Mouse (Mus musculus) kidney, postnatal 0 days (tissue): ENCODE data around the gene Ppp3ca. TPM values are rescaled to one million over a fixed set of nuclear protein-coding genes. Genes with fewer than 3 reads are reported as not detected.

ENCODE experiments used
- ATAC-seq: fragments of 200-750 bp; cut with Nextera tagmentation; replicated peaks from 2 replicates; pipeline ENCODE4 v1.8.0; 2017; ENCODE audit warnings: low read depth, moderate number of reproducible peaks, moderate TSS enrichment, moderate library complexity; ENCODE audit not compliant: low FRiP score
- DNase-seq: peaks from one replicate; pipeline ENCODE4 v3.0.0-alpha.2; 2016; ENCODE audit warnings: low spot score
- H3K27ac ChIP-seq: fragments of 300-500 bp; sonication (generic); 2 replicates; pipeline ENCODE4 v1.5.1; 2014; ENCODE audit warnings: mild to moderate bottlenecking
- H3K27me3 ChIP-seq: fragments of 300-500 bp; sonication (generic); 2 replicates; pipeline ENCODE4 v1.6.1; 2014; ENCODE audit warnings: low read length, mixed read lengths; ENCODE audit not compliant: insufficient read depth
- H3K36me3 ChIP-seq: fragments of 300-500 bp; sonication (generic); 2 replicates; pipeline ENCODE4 v1.6.1; 2014; ENCODE audit warnings: low read length, mixed read lengths; ENCODE audit not compliant: insufficient read depth
- H3K4me1 ChIP-seq: fragments of 300-500 bp; sonication (generic); replicated peaks from 2 replicates; pipeline ENCODE4 v1.6.1; 2014; ENCODE audit warnings: antibody characterized with exemption, low read length, mixed read lengths; ENCODE audit not compliant: insufficient read depth
- H3K4me2 ChIP-seq: fragments of 300-500 bp; sonication (generic); 2 replicates; pipeline ENCODE4 v1.6.1; 2014; ENCODE audit warnings: mild to moderate bottlenecking, low read length, moderate library complexity, mixed read lengths
- H3K4me3 ChIP-seq: fragments of 300-500 bp; sonication (generic); replicated peaks from 2 replicates; pipeline ENCODE4 v1.5.1; 2014; ENCODE audit warnings: low read depth, low read length
- H3K9ac ChIP-seq: fragments of 300-500 bp; sonication (generic); 2 replicates; pipeline ENCODE4 v1.6.1; 2014; ENCODE audit warnings: low read depth, low read length
- H3K9me3 ChIP-seq: fragments of 300-500 bp; sonication (generic); replicated peaks from 2 replicates; pipeline ENCODE4 v1.6.1; 2016; ENCODE audit warnings: low read length, inconsistent platforms, mixed read lengths
- CTCF ChIP-seq: IDR thresholded peaks from 2 replicates; pipeline ENCODE4 v1.5.1; 2016; ENCODE audit warnings: antibody characterized with exemption, low read depth, mild to moderate bottlenecking, moderate library complexity
- WGBS: fragments of 180-500 bp; shearing (Covaris S2); extraction: QIAGEN DNeasy Blood & Tissue Kit; methylation state at CpG from one replicate; pipeline ENCODE4 v1.1.7; 2014; 5-methylcytosine and 5-hydroxymethylcytosine counted together
- polyA plus RNA-seq: library from polyadenylated mRNA; unstranded; fragments of >200 nt; fragmentation: Nextera tagmentation; extraction: Ambion mirVana; gene quantifications from 2 replicates; pipeline ENCODE4 v1.2.1, GENCODE M21; 2015

The Ppp3ca gene
- polyA plus RNA-seq, 1 experiment from 2014 or later = 66.1 TPM

DNA sequence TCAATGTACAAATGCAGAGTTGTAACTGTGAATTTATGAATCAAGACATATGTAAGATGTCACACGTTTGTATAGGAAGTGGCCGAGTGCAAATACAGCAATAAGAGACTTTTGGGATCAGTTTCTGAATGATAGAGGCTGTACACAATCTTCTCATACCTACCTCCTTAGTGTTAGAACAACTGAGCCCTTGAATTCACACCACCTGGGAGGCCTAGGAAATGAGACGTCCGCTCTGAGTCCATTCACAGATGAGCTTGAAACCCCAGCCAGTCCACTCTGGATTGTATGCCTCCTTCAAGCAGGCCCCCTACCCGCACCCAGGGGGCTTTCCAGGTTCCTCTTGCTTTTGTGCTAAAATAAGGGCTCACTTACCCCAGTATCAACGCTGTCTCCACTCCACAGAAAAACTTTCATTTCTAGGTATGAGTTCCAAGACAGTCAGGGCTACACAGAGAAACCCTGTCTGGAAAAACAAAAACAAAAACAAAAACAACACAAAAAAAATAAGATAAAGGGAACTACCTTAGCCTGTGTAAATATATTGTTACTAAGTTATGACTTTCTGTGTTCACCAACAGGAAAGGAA is 10.1 kb downstream of the Ppp3ca start:
- Histone ChIP-seq H3K9me3 (no peaks in the 10 kb centered on the region), H3K36me3 (0 out of 2 replicates have a peak, but pooled peaks cover 3% of the 10 kb centered on the region), H3K9ac (no peak overlapping the region), H3K4me1 (no peaks in the 10 kb centered on the region), H3K27me3 (no peaks in the 10 kb centered on the region), H3K4me3 (no peak overlapping the region), H3K27ac (no peak overlapping the region), H3K4me2 (no peak overlapping the region)
- WGBS = 63% methylated on average over 6 of the region's 6 CpGs
- no peak for TF ChIP-seq CTCF
- no peak for DNase-seq
- no peak for ATAC-seq

DNA sequence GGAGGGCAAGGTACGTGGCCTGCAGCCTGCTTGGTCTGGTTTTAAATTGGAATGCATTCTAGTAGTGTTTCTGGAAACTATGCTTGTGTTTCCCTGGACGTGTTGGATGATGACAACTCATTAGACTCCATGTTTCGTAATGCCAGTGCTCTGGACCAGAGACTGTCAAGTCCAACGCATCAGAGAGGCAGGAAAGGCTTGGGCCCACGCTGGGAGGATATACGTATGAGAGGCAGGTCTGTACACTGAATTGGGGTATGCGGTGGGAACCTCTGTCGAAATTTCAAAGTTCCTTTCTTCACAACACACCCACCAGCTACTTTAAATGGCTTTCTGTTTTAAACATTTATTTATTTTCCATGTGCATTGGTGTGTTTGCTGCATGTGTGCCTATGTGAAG is 12.3 kb downstream of the Ppp3ca start:
- TF ChIP-seq CTCF = no peak
- DNase-seq = no peak
- no peaks in the 10 kb centered on the region for H3K27me3 ChIP-seq
- no peaks in the 10 kb centered on the region for H3K4me1 ChIP-seq
- H3K4me2 ChIP-seq = no peak overlapping the region
- no peak overlapping the region for H3K4me3 ChIP-seq
- ATAC-seq = no peak
- H3K27ac ChIP-seq = no peak overlapping the region
- no peaks in the 10 kb centered on the region for H3K9me3 ChIP-seq
- H3K36me3 ChIP-seq = 0 out of 2 replicates have a peak, but pooled peaks cover 3% of the 10 kb centered on the region
- WGBS = 91% methylated on average over 8 of the region's 8 CpGs
- H3K9ac ChIP-seq = no peak overlapping the region

DNA sequence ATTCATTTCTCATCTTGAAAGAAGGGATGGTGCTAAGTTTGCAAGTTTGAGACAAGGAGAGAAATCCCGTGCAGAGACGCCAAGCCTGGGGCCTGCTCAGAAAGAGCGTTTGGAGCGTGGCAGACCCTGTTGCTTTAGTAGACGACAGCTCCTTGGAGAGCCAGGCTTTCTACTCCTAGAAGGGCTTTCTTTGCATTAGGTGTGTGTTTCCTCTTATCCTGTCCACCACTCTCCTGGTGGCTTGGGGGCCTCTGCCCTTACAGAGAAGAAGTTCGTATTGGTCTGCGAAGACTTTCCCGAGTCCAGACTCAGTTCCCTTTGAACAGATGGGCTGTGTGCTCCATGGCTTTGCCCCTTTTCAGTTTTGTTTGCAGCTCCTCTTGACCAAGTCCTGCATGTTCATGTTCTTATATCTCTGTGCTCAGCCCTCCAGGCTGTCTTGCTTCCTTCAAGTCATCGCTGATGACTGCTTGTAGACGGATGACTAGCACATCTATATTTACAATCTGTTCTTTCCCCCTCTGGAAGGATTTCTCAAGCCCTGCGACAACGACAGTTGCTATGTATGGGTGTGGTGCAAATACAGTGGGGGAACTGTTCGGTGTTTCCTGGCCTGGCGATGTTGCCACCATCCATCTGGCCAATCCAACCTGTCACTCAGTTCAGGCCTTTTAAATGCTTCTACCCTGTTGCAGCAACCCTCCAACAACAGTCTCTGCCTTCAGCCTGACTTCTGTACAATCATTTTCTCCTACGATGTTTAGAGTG is 14.5 kb downstream of the Ppp3ca start:
- no peak for TF ChIP-seq CTCF
- ATAC-seq (no peak), DNase-seq (no peak)
- 78% methylated on average over 15 of the region's 15 CpGs for WGBS
- Histone ChIP-seq H3K4me3 (no peak overlapping the region), H3K9me3 (no peaks in the 10 kb centered on the region), H3K4me2 (no peak overlapping the region), H3K36me3 (0 out of 2 replicates have a peak, but pooled peaks cover 3% of the 10 kb centered on the region), H3K4me1 (no peaks in the 10 kb centered on the region), H3K27ac (no peak overlapping the region), H3K9ac (no peak overlapping the region), H3K27me3 (no peaks in the 10 kb centered on the region)

DNA sequence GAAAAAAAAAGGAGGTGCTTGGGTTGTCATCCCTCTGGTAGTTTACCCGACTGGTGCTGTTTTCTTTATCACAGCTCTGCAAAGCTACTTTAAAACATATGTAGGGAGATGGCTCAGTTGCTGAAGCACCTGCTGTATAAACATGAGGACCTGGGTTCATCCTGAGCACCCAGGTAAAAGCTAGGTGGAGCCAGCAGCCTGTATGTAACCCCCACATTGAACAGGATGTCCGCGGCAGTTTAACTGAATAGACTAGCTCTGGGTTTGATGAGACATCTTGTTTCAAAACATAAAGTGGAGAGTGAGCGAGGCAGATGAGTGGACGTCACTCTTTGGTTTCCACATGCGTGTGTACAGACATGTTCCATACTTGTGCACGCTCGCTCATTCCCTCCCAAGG is 16.5 kb downstream of the Ppp3ca start:
- DNase-seq (no peak), ATAC-seq (no peak)
- Histone ChIP-seq H3K27ac (no peak overlapping the region), H3K4me3 (no peak overlapping the region), H3K4me2 (no peak overlapping the region), H3K36me3 (0 out of 2 replicates have a peak, but pooled peaks cover 3% of the 10 kb centered on the region), H3K27me3 (no peaks in the 10 kb centered on the region), H3K9me3 (no peaks in the 10 kb centered on the region), H3K9ac (no peak overlapping the region), H3K4me1 (no peaks in the 10 kb centered on the region)
- no peak for TF ChIP-seq CTCF
- WGBS = 94% methylated on average over 8 of the region's 8 CpGs

DNA sequence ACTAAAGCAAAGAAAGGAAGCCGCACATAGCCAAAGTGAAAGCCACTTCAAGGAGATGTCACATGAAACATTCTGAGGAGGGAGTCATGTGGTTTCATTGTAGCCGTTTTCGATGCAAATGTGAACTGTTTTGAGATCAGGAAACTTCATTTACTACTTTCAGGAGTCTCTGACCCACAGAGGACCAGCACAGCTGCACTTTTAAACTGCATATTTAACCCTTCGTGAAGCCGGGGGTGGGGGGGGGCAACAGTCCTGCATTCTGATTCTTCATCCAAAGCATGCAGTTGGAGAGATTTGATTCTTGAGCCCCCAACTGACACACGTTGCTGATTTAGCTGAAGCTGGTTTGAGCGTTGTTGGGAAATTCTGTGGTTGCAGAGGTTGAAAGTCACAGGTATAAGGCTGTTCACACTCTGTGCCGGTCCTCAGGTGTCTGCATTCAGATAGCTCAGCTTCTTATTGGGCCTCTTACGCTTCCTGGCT is 18.2 kb downstream of the Ppp3ca start:
- no peak for TF ChIP-seq CTCF
- H3K9me3 ChIP-seq = no peaks in the 10 kb centered on the region
- no peak overlapping the region for H3K4me2 ChIP-seq
- 71% methylated on average over 9 of the region's 9 CpGs for WGBS
- no peaks in the 10 kb centered on the region for H3K27me3 ChIP-seq
- H3K36me3 ChIP-seq = no peaks in the 10 kb centered on the region
- no peaks in the 10 kb centered on the region for H3K4me1 ChIP-seq
- ATAC-seq (no peak), DNase-seq (no peak)
- H3K4me3 ChIP-seq = no peak overlapping the region
- H3K27ac ChIP-seq = no peak overlapping the region
- H3K9ac ChIP-seq = no peak overlapping the region

DNA sequence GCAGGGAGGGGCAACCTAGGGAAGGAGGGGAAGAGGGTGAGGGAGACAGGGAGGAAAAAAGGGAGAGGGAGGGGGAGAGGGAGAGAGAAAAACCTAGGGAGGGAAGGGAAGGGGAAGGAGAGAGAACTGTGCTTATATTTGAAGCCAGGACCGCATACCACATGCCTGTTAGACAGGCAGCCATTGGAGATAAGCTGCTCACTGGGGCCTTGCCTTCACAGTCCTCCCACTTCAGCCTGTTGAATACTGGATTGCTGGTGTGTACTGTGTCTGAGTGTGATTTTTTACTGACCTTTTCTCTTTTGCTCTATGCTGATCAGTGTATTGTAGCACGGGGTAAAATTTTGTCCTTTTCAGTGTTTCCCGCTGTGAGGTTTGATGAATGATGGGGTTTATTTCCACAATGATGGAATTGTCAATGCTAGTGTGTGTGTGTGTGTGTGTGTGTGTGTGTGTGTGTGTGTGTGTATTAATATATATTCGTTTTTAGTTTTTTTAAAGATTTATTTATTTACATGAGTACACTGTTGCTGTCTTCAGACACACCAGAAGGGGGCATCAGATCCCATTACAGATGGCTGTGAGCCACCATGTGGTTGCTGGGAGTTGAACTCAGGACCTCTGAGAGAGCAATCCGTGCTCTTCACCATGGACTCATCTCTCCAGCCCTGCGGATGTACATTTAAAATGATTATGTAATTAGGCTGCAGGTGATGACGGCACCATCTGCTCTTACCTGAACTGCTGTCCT is 20.0 kb downstream of the Ppp3ca start:
- DNase-seq = no peak
- Histone ChIP-seq H3K4me3 (no peak overlapping the region), H3K4me1 (no peaks in the 10 kb centered on the region), H3K27me3 (no peaks in the 10 kb centered on the region), H3K4me2 (no peak overlapping the region), H3K27ac (no peak overlapping the region), H3K9me3 (no peaks in the 10 kb centered on the region), H3K9ac (no peak overlapping the region), H3K36me3 (no peaks in the 10 kb centered on the region)
- TF ChIP-seq CTCF = 0 out of 2 replicates have a peak, but pooled peaks have one; percentile 9
- no peak for ATAC-seq
- WGBS = 91% methylated on average over 7 of the region's 7 CpGs
